Mouse (Mus musculus): ENCODE results near the gene Lrp2.

Gene Lrp2

DNA sequence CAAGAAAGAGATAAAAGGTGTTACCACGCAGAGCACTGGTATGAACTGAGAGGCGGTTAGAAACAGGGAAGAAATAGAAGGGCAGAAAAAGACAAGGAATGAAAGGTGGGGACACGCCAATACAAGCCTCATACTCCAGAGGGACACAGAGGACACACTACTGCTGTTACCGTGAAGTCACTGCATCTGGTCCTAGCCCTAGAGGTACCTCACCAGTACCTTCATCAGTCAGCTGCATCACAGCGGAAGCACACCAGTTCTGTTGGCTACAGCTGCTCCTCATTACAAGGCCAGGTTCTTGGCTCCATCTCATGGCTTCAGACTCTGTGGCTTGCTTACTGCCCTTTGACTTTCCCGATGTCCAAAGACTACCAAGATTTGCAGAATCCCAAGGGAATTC, 184.0 kb downstream of the Lrp2 start:
- DNase-seq (ENCODE audit: low spot score), result no peak

DNA sequence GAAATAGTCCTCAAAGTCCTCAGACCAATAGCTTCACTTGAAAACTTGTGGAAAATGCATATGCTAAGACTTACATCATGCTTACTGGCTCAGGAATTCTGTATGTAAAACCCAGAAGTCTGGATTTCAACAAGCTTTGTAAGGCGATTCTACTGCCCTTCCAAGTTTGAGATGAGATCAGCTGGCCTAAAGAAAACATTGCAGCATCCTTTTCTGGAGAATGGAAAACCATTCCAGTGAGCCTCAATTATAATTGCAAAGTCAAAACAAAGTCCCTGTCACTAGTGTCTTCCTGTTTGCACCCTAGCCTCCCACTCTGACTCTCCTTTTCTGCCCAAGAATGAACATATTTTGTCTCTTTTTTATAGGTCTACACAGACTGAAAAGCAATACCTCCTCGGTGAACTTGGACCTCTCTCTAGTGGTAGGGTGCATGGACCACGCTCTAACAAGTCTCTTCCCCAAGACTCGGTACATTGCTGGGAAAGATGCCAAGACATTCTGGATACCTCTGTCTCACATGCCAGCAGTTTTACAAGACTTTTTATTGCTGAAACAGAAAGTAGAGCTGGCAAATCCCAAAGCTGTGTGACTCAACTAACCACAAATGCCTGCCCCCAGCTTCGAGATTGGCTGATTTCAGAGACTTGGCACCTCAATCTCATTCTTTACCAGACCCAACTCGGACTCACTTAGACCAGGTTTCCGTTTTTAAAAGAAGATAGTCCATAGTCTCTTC, 184.8 kb downstream of the Lrp2 start:
- no peak for DNase-seq (ENCODE audit: low spot score)

DNA sequence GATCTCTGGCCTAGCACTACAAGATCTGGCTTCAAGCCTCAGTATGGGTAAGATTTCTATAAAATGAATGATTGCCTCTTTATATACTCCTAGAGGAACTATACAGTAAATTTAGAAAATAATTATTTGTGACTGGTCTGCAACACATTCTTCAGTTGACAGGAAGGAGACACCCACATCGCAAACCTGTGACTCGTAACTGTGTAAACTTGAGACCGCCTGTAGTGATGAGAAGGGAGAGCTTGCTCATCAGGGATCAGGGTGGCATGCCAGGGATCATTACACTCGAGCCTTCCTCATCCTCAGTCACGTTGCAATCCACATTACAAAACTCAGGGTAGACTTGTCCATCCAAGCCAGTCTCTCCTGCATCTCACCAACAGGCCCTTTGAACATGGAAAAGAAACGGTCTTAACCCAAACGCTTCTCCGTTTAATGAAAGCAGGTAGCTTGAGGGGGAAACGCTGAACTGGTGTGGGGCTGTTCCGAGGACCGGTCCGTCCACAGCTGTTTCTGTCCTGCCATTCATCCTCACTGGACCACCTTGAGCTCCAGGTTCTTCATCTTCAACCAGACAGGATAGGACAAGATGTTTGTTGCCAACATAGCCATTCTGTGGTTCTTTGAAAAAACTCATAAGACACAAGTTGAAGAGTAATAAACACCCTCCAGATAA, 189.0 kb downstream of the Lrp2 start:
- no peak for DNase-seq (ENCODE audit: low spot score)

DNA sequence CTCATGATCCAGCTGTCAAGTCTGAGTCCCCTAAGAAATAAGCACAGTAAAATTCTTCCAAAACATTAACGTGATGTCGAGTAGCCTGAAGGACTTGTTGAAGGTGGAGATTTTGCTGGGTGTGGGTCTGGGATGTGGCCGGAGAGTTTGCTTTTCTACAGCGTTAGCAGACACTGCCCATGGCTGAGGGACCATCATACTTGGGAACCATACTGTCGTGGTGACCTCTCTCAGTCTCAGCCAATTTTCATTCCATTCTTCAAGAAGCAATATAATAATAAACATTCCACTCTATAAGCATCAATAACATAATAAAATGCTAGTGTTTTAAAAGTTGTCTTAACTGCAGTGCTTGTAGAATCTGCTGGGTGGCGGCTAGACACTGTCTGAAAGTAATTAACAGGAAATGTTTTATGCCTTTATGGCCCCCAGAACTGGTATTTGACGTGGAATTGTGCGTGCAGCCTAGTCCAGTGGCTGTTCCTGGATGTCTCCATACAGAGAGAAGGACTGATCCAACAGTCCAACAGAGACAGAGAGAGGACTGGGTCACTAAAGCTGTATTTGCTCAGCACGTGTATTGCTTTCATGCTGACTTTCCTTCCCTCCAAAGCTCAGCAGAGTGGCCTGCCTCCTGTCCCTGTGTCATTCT, 190.1 kb downstream of the Lrp2 start:
- no peak for DNase-seq (ENCODE audit: low spot score)

DNA sequence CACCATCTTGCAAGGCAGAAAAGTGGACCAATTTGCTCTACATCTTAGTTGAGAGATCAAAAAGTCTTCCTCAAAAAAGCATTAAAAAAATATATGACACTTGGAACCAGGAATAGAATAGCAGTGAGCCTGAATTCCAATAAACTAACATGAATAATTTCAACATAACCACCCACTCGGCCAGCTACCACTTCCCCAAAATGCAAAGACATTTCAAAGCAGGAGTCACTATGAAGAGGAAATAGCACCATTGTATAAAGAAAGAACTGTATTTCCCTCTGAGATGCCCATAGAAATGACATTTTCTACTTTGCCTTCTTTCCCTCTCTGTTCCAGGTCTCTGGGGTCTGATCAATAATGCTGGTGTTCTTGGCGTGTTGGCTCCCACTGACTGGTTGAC, 191.9 kb downstream of the Lrp2 start:
- no peak for DNase-seq (ENCODE audit: low spot score)

DNA sequence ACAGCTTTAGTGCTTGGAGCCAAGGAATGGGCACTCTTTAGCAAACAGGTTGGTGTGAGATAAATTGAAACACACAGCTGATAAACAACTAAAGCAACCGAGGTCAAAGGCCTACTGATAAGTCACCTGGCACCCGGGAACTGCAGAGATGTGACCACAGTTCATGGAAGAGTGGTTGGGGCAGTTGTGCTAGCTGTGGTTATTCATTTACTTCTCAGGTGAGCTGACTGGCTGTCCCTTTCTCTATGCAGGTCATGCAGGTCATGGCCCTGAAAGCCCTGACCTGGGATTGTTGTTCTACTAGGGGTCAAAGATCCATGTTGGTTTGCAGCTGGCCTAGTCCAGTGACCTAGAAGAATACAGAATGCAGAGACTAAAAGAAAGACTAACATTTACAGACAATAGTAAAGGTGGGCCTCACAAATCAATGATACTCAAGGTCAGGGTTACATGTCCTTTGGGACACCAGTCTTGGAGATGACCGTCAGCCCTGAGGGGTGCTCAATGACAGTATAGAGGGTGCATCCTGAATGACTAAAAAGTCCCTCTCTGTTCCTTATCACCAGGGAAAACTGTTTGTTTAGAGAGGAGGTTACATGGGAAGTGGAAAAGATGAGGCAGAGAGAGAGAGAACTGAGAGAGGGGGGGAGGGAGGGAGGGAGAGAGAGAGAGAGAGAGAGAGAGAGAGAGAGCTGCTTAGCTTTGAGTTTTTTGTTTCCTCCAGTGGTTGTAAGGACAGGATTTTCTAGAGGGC, 199.6 kb downstream of the Lrp2 start:
- DNase-seq (ENCODE audit: low spot score), result no peak

DNA sequence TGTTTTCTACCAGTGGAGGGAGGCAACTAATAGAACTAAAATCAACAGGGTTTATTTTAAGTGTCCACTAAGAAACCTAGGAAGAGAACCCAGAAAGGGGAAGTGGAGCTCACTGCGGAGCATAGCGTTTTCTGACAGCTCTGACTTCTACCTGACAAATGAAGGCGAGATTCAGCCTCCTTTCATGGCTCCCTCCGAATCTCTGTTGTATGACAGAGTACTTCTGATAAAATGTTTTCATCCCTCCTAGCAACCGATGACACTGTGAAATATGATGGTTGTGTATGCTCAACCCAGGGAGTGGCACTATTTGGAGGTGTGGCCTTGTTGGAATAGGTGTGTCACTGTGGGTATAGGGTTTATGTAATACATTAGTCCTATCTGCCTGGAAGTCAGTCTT, 203.0 kb downstream of the Lrp2 start:
- DNase-seq (ENCODE audit: low spot score), result no peak

DNA sequence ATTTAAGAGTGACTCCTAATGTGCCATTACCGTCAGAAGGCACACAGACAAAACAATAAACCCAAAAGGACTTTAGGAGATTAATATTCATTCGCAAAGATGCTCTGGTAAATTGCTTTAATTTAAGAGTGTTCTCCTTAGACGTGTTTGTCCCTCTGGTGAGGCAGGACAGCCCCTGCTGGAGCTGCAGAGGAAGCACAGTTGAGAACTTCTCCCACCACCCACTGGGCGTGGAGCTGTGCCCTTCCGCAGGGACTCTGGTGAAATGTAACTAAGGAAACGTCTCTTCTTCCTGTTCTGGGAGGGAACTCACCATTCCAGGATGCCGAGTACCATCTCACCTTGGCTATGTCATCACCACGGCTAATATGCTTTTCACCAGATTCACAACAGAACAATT, 204.1 kb downstream of the Lrp2 start:
- no peak for DNase-seq (ENCODE audit: low spot score)

DNA sequence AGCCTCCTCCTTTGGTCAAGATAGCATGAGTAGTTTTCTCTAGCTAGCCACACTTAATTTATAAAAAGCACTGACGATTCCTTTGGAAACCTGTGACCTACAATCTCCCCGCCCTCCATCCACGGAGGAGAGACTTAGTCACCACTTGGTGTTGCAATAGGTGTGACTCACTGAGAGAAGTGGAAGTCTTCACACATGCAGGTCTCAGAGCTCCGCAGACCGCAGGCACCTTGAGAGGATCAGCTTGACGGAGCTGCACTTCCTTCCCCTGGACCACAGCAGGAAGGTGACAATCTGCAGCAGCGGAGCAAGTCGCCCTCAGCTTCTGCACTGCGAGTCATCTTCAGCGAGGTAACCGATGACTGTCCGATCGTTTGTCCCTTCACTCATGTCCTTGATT, 205.6 kb downstream of the Lrp2 start, which contains the start of gene Dhrs9:
Dhrs9 (plus strand) TSS at position 165 of the 400 bp plus-strand sequence.
- DNase-seq (ENCODE audit: low spot score), result peak; percentile 78

DNA sequence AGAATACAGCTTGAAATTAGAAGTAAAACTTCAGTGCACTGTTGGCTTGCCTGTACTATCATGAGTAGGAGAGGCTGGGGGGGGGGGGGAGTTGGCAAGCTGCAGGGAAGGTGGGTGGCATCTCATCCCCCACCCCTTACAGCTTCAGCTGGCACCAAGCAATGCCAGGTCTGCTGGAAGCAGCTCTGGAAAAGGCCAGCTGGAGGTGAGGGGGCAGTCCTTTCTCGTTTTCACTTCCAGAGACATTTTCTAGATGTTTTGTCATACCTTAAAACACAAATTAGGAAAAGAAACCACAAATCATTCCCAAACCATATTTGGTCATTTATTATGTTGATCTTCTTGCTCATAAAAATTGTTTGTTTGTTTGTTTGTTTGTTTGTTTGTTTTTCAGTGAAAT, 206.1 kb downstream of the Lrp2 start:
- DNase-seq (ENCODE audit: low spot score), result no peak

DNA sequence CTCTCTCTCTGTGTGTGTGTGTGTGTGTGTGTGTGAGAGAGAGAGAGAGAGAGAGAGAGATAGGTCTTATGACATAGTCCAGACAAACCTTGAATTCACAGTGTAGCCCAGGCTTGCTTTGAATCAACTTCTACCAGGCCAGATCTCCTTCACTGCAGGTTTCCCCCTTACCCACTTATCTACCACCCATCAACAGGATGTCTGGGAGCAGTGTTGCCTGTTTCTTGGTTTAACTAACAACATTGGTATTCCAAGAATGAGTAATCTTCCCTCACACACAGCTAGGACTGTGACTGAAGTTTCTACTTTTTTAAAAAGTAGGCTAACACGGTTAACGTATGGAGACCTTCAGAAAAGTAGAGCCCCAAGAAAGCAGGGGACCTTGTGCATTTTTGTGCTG, 209.1 kb downstream of the Lrp2 start:
- no peak for DNase-seq (ENCODE audit: low spot score)
